Mouse (Mus musculus): ENCODE results near the gene Rsph14.

The Rsph14 gene

DNA sequence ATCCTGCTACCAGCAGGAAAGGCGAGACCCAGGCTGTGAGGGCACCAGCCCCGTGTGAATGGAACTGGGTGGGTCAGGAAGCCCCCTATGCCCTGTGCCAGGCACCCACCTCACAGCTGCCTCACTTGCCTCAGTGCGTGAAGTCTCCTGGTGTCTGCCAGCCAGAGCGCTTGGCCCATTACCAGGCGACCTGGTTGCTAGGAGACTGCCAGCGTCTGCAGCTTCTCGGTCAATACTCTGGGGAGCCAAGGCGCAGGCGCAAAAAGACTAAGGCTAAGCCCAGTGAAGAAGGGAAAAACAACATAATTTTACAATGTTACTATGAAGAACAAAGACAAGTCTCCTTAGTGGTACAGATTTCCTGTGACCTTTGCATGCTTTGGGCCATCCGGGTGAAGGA is at the start of gene Rsph14:
Gene Rsph14 (minus strand): TSS at position 192 of the 400 bp plus-strand sequence.
- in situ Hi-C loops (cut with MboI, MseI) = no loop called here

DNA sequence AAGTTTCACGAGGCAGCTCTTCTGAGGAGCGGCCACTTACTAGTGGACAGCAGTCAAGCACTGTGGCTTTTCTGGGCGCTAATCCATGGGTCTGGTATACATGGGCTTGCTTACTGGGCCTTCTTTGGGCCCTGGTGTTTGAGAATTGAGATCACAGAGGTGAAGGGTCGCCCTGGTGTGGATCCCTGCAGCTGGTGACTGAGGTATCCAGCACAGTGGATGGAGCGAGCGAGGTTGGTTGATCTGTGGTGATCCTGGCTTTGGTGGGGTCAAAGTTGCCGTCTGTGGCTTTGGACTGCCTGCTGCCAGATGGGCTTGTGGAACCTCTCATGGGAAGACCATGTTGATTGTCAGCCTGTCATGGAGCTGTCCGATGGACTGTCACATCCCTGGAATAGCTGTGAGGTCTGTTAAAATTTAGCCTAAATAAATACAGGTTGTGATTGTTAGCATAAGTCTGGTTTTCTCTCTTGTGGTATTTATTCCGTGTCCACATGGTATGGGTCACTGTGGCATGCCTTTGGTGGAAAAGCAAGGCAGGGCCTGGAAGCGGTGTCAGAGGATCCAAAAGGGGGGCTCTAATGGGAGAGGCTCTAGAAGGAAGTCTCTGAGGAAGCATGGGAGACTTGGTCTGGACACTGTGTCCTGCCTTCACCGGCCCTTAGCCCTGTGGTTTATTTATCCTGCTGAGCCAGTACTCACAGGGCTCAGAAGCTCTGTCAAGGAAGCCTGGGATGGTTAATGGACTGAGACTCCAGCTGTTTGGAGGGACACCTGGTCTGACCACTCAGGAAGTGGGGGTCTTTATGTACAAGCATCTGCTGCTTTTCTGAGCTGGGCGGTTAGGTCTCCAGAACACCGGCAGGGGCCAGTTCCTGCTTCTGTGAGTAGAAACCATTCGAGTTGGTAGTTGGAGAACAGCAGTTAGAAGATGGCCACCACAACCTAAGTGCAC is 46.1 kb upstream of the Rsph14 start:
- in situ Hi-C loops (cut with MboI, MseI) = no loop called here

GRCm38 (mm10) chr10:75075665-75076064 is 43.3 kb upstream of the Rsph14 start:
- in situ Hi-C loops (cut with MboI, MseI) = no loop called here

DNA sequence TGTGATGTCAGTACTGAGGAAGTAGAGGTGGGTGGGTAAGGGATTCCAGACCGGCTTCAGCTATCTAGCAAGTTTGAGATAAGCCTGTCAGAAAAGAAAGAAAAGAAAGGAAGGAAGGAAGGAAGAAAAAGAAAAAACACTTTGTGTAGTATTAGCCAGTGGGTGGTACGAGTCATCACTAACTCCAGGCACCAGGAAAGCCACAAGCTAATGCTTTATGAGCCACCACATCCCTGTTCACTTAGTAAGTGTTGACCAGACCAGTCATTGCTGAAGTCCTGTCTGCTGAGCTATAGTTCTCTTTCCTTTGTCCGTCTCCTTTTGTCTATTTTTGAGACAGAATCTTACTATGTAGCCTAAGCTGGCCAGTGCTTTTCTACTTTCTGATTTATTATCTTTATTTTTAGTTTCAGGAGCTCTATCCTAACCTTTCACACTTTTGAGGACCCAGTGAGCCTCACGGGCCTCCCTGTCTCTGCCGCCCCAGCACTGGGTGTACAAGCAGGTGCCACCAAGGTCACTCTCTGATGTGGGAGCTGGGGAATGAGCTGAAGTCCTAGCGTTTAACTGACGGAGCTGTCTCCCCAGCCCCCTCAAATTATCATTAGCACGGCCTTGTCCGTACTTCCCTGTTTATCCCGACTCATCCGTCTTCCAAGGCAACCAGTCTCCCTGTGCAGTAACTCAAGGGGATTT is 38.0 kb upstream of the Rsph14 start:
- in situ Hi-C loops (cut with MboI, MseI) = no loop called here

DNA sequence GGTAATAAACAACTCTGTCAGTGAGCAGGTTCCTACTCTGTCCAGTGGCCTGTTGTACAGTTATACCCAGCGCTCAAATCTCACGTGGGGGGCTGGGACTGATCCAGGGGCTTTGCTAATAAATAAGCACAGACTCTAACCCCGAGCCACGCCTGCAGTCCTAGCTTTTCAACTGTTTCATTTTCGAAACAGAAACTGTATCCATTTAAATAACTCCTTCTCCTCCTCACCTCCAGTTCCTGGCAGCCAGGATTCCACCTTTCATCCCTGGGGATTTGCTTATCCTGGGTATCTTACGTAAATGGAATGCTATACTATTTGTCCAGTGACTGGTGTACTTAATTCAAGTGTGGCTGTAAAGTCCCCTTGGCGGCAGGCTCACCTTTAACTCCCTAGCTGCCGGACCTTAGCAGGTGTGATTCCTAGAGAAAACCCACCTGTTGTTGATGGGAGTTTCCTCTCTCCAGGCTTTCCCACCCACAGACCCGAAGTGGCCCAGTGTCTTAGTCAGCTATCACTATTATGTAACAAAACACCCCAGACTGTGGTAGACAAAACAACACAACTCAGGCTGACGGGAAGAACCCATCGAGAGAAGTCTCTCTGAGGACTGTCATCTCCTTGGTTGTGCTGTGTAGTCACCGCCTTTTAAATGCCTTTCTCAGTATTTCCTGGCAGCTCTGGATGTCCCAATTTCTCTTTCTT is 36.4 kb upstream of the Rsph14 start:
- in situ Hi-C loops (cut with MboI, MseI) = no loop called here

GRCm38 (mm10) chr10:75068086-75068485 is 35.7 kb upstream of the Rsph14 start:
- in situ Hi-C loops (cut with MboI, MseI) = no loop called here

- in situ Hi-C loops (cut with MboI, MseI) = no loop called here
Observed at GRCm38 (mm10) chr10:75067446-75067845, 35.1 kb upstream of the Rsph14 start.

- in situ Hi-C loops (cut with MboI, MseI) = no loop called here
Observed at GRCm38 (mm10) chr10:75065691-75066090, 33.3 kb upstream of the Rsph14 start.

GRCm38 (mm10) chr10:75063301-75063965 is 31.0 kb upstream of the Rsph14 start:
- in situ Hi-C loops (cut with MboI, MseI) = no loop called here

DNA sequence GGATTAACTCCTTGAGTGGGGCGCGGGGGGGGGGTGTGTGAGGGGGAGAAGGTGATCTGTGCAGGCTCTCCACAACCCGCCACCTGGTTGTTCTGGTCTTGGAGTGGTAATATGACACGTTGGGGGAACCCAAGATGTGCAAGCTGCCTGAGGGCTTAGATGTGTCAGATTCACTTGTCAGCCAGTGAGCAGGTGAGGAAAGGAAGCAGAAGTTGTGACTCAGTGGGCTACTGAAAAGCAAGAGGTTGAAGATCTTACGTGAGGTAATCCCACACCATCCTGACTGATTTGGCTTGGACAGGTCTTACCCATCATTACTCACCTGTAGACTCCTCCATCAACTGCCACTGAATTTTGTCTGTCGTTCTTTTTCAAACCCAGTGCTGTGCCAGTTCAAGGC is 30.2 kb upstream of the Rsph14 start:
- in situ Hi-C loops (cut with MboI, MseI) = no loop called here

GRCm38 (mm10) chr10:75062189-75062561 is 29.8 kb upstream of the Rsph14 start:
- in situ Hi-C loops (cut with MboI, MseI) = no loop called here

- in situ Hi-C loops (cut with MboI, MseI) = no loop called here
Observed at GRCm38 (mm10) chr10:75061341-75062188, 29.2 kb upstream of the Rsph14 start.

GRCm38 (mm10) chr10:75060843-75061235 is 28.5 kb upstream of the Rsph14 start:
- in situ Hi-C loops (cut with MboI, MseI) = no loop called here

DNA sequence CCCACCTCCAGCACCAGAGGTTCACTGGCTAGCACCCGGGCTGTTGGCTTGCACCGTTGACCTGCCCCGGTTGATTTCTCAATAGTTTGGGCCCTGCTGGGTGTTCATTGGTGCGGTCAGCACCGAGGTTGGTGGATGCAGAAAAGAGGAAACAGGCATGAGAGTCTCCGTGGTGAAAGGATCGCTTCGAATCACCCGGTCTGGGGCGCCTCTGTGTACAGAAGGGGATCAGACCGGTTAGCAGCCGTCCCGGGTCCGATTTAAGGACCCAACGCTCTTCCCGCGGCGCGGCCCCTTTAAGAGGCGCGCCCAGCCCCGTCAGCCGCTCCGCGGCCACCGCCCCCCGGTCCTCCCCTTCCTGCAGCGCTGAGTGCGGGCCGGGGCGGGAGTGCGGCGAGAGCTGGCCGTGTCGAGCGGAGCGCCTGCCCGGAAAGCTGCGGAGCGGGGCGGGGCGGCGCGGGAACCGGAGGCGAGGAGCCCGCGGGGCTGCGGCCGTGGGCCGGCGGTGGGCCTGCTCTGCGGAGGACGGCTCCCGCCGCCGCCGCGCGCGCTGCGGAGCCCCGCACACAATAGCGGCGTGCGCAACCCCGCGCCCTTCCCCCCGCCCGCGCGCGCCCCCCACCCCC is 27.9 kb upstream of the Rsph14 start, which contains the start of gene Bcr:
Gene Bcr (plus strand): TSS at position 376 of the 626 bp plus-strand sequence.
- in situ Hi-C loops (cut with MboI, MseI) = no loop called here

- in situ Hi-C loops (cut with MboI, MseI) = loop anchor here (5.0 kb wide), 1 partner anchor 93 kb away; no protein-coding TSS in a partner anchor
Observed at GRCm38 (mm10) chr10:75059396-75059795, 27.0 kb upstream of the Rsph14 start.

DNA sequence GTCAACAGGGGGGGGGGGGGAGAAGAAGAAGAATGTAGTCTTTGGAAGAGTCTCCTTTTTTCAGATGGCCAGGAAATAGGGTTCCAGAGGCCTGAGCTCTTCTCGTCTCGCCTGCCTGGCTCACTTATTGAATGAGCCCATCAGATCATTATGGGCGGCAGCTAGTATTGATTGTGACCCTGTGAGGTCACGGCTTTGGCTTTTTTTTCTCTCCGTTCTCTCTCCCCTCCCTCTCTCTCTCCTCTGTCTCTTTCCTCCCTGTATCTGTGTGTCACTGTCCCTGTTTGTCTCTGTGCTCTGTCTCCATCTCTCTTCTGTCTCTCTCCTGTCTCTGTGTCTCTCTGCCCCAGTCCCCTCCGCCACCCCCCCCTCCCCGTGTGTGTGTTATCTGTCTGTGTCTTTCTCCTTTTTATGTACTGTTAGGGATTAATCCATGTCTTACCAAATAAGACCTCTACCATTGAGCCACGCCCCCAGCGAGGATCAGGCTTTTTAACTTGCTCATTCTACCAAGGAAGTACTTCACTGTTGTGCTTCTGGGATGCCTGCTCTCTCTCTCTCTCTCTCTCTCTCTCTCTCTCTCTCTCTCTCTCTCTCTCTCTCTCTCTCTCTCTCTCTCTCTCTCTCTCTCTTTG is 26.5 kb upstream of the Rsph14 start:
- in situ Hi-C loops (cut with MboI, MseI) = loop anchor here (5.0 kb wide), 1 partner anchor 93 kb away; no protein-coding TSS in a partner anchor

DNA sequence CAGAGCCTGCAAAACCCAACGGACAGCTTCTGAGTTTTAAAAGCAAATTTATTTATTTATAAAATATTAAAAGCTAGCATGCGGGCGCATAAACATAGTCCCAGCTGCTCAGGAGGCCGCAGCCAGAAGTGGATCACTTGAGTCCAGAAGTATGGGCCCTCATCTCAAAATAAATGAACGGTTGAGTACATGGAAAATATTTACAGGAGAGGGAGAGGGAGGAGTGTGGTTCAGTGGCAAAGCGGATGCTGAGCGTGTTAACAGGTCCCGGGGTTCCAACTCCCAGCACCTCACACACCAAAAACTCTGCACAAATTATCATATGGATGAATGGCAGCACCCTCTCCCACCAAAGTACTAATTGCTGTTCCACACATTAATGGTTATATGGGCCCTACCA is 25.9 kb upstream of the Rsph14 start:
- in situ Hi-C loops (cut with MboI, MseI) = loop anchor here (5.0 kb wide), 1 partner anchor 94 kb away; no protein-coding TSS in a partner anchor

GRCm38 (mm10) chr10:75056255-75056654 is 23.9 kb upstream of the Rsph14 start:
- in situ Hi-C loops (cut with MboI, MseI) = loop anchor here (5.0 kb wide), 1 partner anchor 96 kb away; no protein-coding TSS in a partner anchor

GRCm38 (mm10) chr10:75055672-75056071 is 23.3 kb upstream of the Rsph14 start:
- in situ Hi-C loops (cut with MboI, MseI) = loop anchor here (5.0 kb wide), 1 partner anchor 97 kb away; no protein-coding TSS in a partner anchor
